Mouse (Mus musculus) testis, adult 2 months (tissue): ENCODE measurements around the gene Mrps18b.
"Not testable (repeated sequence)": the region's sequence is repeated elsewhere in the genome, so short reads cannot be mapped to it uniquely, and the experiment has no call there.

Experiments used
- CTCF ChIP-seq: fragments of 200-500 bp; IDR thresholded peaks from 2 replicates; pipeline ENCODE4 v1.5.1; 2012; ENCODE audit warnings: low read depth, mild to moderate bottlenecking, inconsistent platforms, low read length, moderate library complexity; ENCODE audit not compliant: control insufficient read depth, insufficient read depth, insufficient replicate concordance
- POLR2A ChIP-seq: fragments of 200-500 bp; IDR thresholded peaks from 2 replicates; pipeline ENCODE4 v1.6.1; 2012; ENCODE audit warnings: low read depth, mild to moderate bottlenecking, inconsistent platforms, low read length, moderate library complexity; ENCODE audit not compliant: control insufficient read depth

- not testable (repeated sequence) for TF ChIP-seq POLR2A, CTCF
Observed at GRCm38 (mm10) chr17:35935763-35936162, 19.6 kb upstream of the Mrps18b start.
